Mouse (Mus musculus): ENCODE measurements around the gene Spi1.

- TF ChIP-seq CTCF (IDR thresholded peaks at IDR 0.05; ENCODE audit: low read depth, low read length) (no peak), POLR2A (IDR thresholded peaks at IDR 0.05; ENCODE audit: extremely low read depth, insufficient read depth, low read length) (no peak)
Measured at GRCm38 (mm10) chr2:91119551-91119950, 37.4 kb downstream of the Spi1 start.

All from liver, adult 2 months (tissue).